7 mouse cellular contexts compared by ENCODE assay signal in the genomic region with DNA sequence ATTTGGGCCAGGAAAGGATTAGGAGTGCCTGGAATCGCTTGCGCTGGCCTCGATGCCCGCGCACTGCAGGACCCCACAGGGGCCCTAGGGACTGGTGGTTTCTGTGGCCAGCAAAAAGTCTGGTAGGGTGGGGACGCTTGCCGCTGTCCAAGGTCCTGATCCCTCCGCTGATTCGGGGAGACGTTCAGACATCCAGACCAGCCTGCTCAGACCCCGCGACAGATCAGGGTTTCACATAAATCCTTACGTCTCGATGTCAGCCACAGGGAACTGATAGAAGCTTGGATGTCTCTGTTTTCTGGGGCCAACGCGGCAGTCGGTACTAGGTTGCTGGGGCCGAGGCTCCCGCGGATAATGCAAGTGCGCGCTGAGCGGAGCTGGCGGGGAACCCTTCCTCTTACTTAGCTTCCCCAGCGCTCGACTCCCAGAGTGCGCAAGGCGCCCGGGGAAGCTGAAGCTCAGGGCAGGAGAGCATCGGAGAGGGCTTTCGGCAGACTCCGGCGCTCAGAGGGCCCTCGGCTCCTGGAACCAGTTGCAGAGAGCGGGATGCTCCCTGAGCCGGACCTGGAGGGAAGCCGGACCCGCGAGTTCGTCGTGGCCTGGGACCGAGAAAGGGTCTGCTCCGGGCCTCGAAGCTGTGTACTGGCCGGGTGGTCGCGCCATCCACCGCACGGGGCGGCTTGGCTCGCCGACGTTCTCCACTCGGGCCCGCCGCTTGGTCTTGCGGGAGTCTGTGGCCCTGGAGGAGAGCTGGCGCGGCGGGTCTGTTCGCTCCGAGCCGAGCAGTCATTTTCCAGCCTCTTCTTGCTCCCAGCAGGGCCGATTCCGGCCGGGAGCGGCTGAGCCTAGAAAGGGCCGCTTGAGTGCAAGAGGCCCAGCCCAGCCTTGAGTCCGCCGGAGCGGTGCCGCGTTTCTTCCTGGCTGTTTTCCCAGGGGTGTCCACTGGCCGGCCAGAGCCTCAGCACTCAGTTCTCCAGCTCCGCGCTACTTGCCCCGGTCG. TPM values are rescaled to one million over a fixed set of nuclear protein-coding genes. Genes with fewer than 3 reads are reported as not detected.
DNase-seq lines count a peak whose midpoint lies in the region; ATAC-seq and TF ChIP-seq lines count a peak whose summit lies in the region.

No protein-coding gene starts in this region.

- TF ChIP-seq CTCF in forebrain, postnatal 0 days (IDR thresholded peaks at IDR 0.05; ENCODE audit: low read depth), result no peak
- no peak for TF ChIP-seq CTCF in midbrain, postnatal 0 days (IDR thresholded peaks at IDR 0.05)

- peak overlapping the region; percentile 39; the same call in 1 of the 2 replicates for H3K9ac ChIP-seq in ES-E14 (ENCODE audit: insufficient read depth, low read depth, low read length, poor library complexity, severe bottlenecking)
- H3K9ac ChIP-seq in forebrain, postnatal 0 days, result no peak overlapping the region
- H3K9ac ChIP-seq in hindbrain, embryonic 16.5 days (ENCODE audit: low read depth, low read length), result peak overlapping the region; percentile 57
- H3K9ac ChIP-seq in limb, embryonic 15.5 days, result no peak overlapping the region
- H3K9ac ChIP-seq in midbrain, postnatal 0 days (replicated peaks; ENCODE audit: low read length, poor library complexity, severe bottlenecking), result no peak overlapping the region
- no peak overlapping the region for H3K9ac ChIP-seq in stomach, embryonic 15.5 days

- H3K36me3 ChIP-seq in ES-E14 (ENCODE audit: control insufficient read depth, insufficient read depth, low read length, poor library complexity, severe bottlenecking), result no peaks in the 10 kb centered on the region
- H3K36me3 ChIP-seq in forebrain, postnatal 0 days (ENCODE audit: insufficient read depth), result no peaks in the 10 kb centered on the region
- no peaks in the 10 kb centered on the region for H3K36me3 ChIP-seq in hindbrain, embryonic 16.5 days (ENCODE audit: control insufficient read depth, insufficient read depth, low read length)
- H3K36me3 ChIP-seq in limb, embryonic 15.5 days, result no peaks in the 10 kb centered on the region
- H3K36me3 ChIP-seq in midbrain, postnatal 0 days (ENCODE audit: insufficient read depth, low read length), result no peaks in the 10 kb centered on the region
- no peaks in the 10 kb centered on the region for H3K36me3 ChIP-seq in stomach, embryonic 15.5 days

- H3K4me2 ChIP-seq in forebrain, postnatal 0 days (ENCODE audit: low read depth), result peak overlapping the region; percentile 50
- H3K4me2 ChIP-seq in hindbrain, embryonic 16.5 days (ENCODE audit: low read length), result peak overlapping the region; percentile 56
- peak overlapping the region; percentile 36 for H3K4me2 ChIP-seq in limb, embryonic 15.5 days
- peak overlapping the region; percentile 39 for H3K4me2 ChIP-seq in midbrain, postnatal 0 days (ENCODE audit: low read depth, low read length, poor library complexity, severe bottlenecking)
- peak overlapping the region; percentile 42 for H3K4me2 ChIP-seq in stomach, embryonic 15.5 days

- ATAC-seq in forebrain, postnatal 0 days, result peak; percentile 69
- no peak; the same call in 1 of the 2 replicates for ATAC-seq in hindbrain, embryonic 16.5 days
- 0 out of 2 replicates have a peak, but pooled peaks have one; percentile 65 for ATAC-seq in limb, embryonic 15.5 days (ENCODE audit: insufficient number of reproducible peaks, low FRiP score, low TSS enrichment, low read depth)
- ATAC-seq in midbrain, postnatal 0 days (ENCODE audit: low FRiP score), result peak; percentile 47; the same call in 1 of the 2 replicates
- ATAC-seq in stomach, embryonic 15.5 days (ENCODE audit: insufficient read depth, low FRiP score, low read depth), result 0 out of 2 replicates have a peak, but pooled peaks have one; percentile 39

- in situ Hi-C loops in ES-E14 (cut with MboI; ENCODE audit: low sequenced_read_pairs in 2 of 2, unreplicated experiment in 2 of 2), result no loop called here

- no peaks in the 10 kb centered on the region for H3K9me3 ChIP-seq in ES-E14 (ENCODE audit: control insufficient read depth, insufficient read depth, low read depth, low read length)
- no peaks in the 10 kb centered on the region for H3K9me3 ChIP-seq in forebrain, postnatal 0 days (ENCODE audit: low read length)
- H3K9me3 ChIP-seq in hindbrain, embryonic 16.5 days (ENCODE audit: control insufficient read depth, low read length), result no peaks in the 10 kb centered on the region
- no peaks in the 10 kb centered on the region for H3K9me3 ChIP-seq in limb, embryonic 15.5 days
- H3K9me3 ChIP-seq in midbrain, postnatal 0 days (ENCODE audit: low read length), result no peaks in the 10 kb centered on the region
- H3K9me3 ChIP-seq in stomach, embryonic 15.5 days, result no peaks in the 10 kb centered on the region

- peaks cover 0 to 5% of the 10 kb centered on the region in 2 experiments; a peak in 1 of 4 replicates for H3K4me1 ChIP-seq in ES-E14 (ENCODE audit: control insufficient read depth in 2 of 2, insufficient read depth in 2 of 2, low read length in 2 of 2, poor library complexity in 1 of 2)
- peaks cover 6% of the 10 kb centered on the region; the same call in 1 of the 2 replicates for H3K4me1 ChIP-seq in forebrain, postnatal 0 days (ENCODE audit: insufficient read depth)
- peaks cover 27% of the 10 kb centered on the region for H3K4me1 ChIP-seq in hindbrain, embryonic 16.5 days (ENCODE audit: control insufficient read depth, insufficient read depth, low read depth, low read length)
- H3K4me1 ChIP-seq in limb, embryonic 15.5 days, result peaks cover 27% of the 10 kb centered on the region
- peaks cover 5% of the 10 kb centered on the region for H3K4me1 ChIP-seq in midbrain, postnatal 0 days (ENCODE audit: insufficient read depth, low read length)
- H3K4me1 ChIP-seq in stomach, embryonic 15.5 days, result peaks cover 15% of the 10 kb centered on the region

- WGBS in forebrain, postnatal 0 days, result under 1% methylated on average over 78 of the region's 78 CpGs
- WGBS in hindbrain, embryonic 16.5 days, result under 1% methylated on average over 71 of the region's 78 CpGs
- under 1% methylated on average over 78 of the region's 78 CpGs for WGBS in limb, embryonic 15.5 days
- under 1% methylated on average over 77 of the region's 78 CpGs for WGBS in midbrain, postnatal 0 days
- under 1% methylated on average over 78 of the region's 78 CpGs for WGBS in stomach, embryonic 15.5 days

- DNase-seq in ES-E14 (ENCODE audit: low read depth, low spot score), result peak; percentile 72
- peak; percentile 33 for DNase-seq in adrenal gland, adult 8-10 months
- DNase-seq in forebrain, postnatal 0 days, result peak; percentile 73
- DNase-seq in midbrain, postnatal 0 days (ENCODE audit: low spot score), result peak; percentile 40

- peak overlapping the region; percentile 42 to 65 for H3K4me3 ChIP-seq in ES-E14 (ENCODE audit: insufficient read depth in 1 of 2, low read depth in 1 of 2, low read length in 2 of 2, poor library complexity in 1 of 2, severe bottlenecking in 1 of 2)
- H3K4me3 ChIP-seq in forebrain, postnatal 0 days (ENCODE audit: low read depth, low read length), result peak overlapping the region; percentile 27
- peak overlapping the region; percentile 29 for H3K4me3 ChIP-seq in hindbrain, embryonic 16.5 days (ENCODE audit: low read length)
- peak overlapping the region; percentile 25 for H3K4me3 ChIP-seq in limb, embryonic 15.5 days
- peak overlapping the region; percentile 21 for H3K4me3 ChIP-seq in midbrain, postnatal 0 days (ENCODE audit: low read depth, low read length)
- peak overlapping the region; percentile 17; the same call in 1 of the 2 replicates for H3K4me3 ChIP-seq in stomach, embryonic 15.5 days (replicated peaks)

- peaks cover 75% of the 10 kb centered on the region for H3K27me3 ChIP-seq in forebrain, postnatal 0 days (ENCODE audit: insufficient read depth, low read length)
- H3K27me3 ChIP-seq in hindbrain, embryonic 16.5 days (replicated peaks; ENCODE audit: control insufficient read depth, insufficient read depth, low read length), result peaks cover 38% of the 10 kb centered on the region
- H3K27me3 ChIP-seq in limb, embryonic 15.5 days, result peaks cover 96% of the 10 kb centered on the region
- peaks cover 68% of the 10 kb centered on the region for H3K27me3 ChIP-seq in midbrain, postnatal 0 days (ENCODE audit: insufficient read depth, low read length)
- peaks cover 79% of the 10 kb centered on the region for H3K27me3 ChIP-seq in stomach, embryonic 15.5 days (replicated peaks)

- no peak overlapping the region for H3K27ac ChIP-seq in ES-E14 (ENCODE audit: insufficient read depth, low read depth, low read length, poor library complexity, severe bottlenecking)
- no peak overlapping the region for H3K27ac ChIP-seq in forebrain, postnatal 0 days (ENCODE audit: low read depth, low read length)
- H3K27ac ChIP-seq in hindbrain, embryonic 16.5 days (ENCODE audit: low read depth, low read length), result no peak overlapping the region
- H3K27ac ChIP-seq in limb, embryonic 15.5 days, result no peak overlapping the region
- no peak overlapping the region for H3K27ac ChIP-seq in midbrain, postnatal 0 days (ENCODE audit: low read depth, low read length)
- no peak overlapping the region for H3K27ac ChIP-seq in stomach, embryonic 15.5 days

TF ChIP-seq in ES-E14, 5 proteins besides CTCF, POLR2A, EP300 and RAD21:
- TF ChIP-seq ZC3H11A (IDR thresholded peaks at IDR 0.05; ENCODE audit: borderline replicate concordance, low read depth, low read length) (no peak), MAFK (IDR thresholded peaks at IDR 0.05; ENCODE audit: insufficient read depth, low read depth, low read length) (no peak), ZNF384 (IDR thresholded peaks at IDR 0.05; ENCODE audit: low read depth, low read length) (no peak), CHD2 (IDR thresholded peaks at IDR 0.05; ENCODE audit: low read depth, low read length) (no peak), HCFC1 (IDR thresholded peaks at IDR 0.05; ENCODE audit: borderline replicate concordance, insufficient read depth, low read length) (no peak)

RNA-seq across cellular contexts. Expression of gene Prrxl1, which starts 1.7 kb away (rescaled TPM):
- 0.09 and 0.11 TPM in 2 replicates for total RNA-seq in ES-E14 (2012; rRNA removed)
- total RNA-seq in adrenal gland, adult 8-10 months (2022), result 1 to 10 TPM; 2.6 to 5.4 (median 4.2) TPM
- total RNA-seq in forebrain, postnatal 0 days (2014; rRNA removed), result 0.05 and 0.23 TPM in 2 replicates
- polyA plus RNA-seq in forebrain, postnatal 0 days (2015; fragmentation: Nextera tagmentation; extraction: Ambion mirVana), result 0.10 and 0.13 TPM in 2 replicates
- polyA plus RNA-seq in hindbrain, embryonic 16.5 days (2015; fragmentation: Nextera tagmentation; extraction: Ambion mirVana), result 50.8 and 53.8 TPM in 2 replicates
- polyA plus RNA-seq in limb, embryonic 15.5 days (2015; fragmentation: Nextera tagmentation; extraction: Ambion mirVana), result 0.06 and 0.16 TPM in 2 replicates
- total RNA-seq in midbrain, postnatal 0 days (2014; rRNA removed), result 1.8 and 3.8 TPM in 2 replicates
- 0.60 and 0.79 TPM in 2 replicates for polyA plus RNA-seq in midbrain, postnatal 0 days (2015; fragmentation: Nextera tagmentation; extraction: Ambion mirVana)
- 0.86 and 0.93 TPM in 2 replicates for polyA plus RNA-seq in stomach, embryonic 15.5 days (2015; fragmentation: Nextera tagmentation; extraction: Ambion mirVana)

Comparison
In these comparisons a context has a peak if more than half of its experiments do, and no peak if none do; other contexts are left out.
1. H3K9ac ChIP-seq: peak in ES-E14 (single experiment) and hindbrain, embryonic 16.5 days (single experiment); none in forebrain, postnatal 0 days (single experiment), limb, embryonic 15.5 days (single experiment), midbrain, postnatal 0 days (single experiment) and stomach, embryonic 15.5 days (single experiment).
2. RNA of gene Prrxl1, which starts 1.7 kb away (polyA plus RNA-seq): 50.8 to 53.8 TPM in hindbrain, embryonic 16.5 days; 0.86 to 0.93 TPM in stomach, embryonic 15.5 days, 0.60 to 0.79 TPM in midbrain, postnatal 0 days, 0.10 to 0.13 TPM in forebrain, postnatal 0 days and 0.06 to 0.16 TPM in limb, embryonic 15.5 days; every median in the first group is over 10 times any median in the second.
3. Peak in every context shown above with its lines, with median percentiles within 50 percentile points of each other: DNase-seq, H3K4me3 ChIP-seq and H3K4me2 ChIP-seq.